Mouse (Mus musculus): ENCODE measurements around the gene Col19a1.

The Col19a1 gene

DNA sequence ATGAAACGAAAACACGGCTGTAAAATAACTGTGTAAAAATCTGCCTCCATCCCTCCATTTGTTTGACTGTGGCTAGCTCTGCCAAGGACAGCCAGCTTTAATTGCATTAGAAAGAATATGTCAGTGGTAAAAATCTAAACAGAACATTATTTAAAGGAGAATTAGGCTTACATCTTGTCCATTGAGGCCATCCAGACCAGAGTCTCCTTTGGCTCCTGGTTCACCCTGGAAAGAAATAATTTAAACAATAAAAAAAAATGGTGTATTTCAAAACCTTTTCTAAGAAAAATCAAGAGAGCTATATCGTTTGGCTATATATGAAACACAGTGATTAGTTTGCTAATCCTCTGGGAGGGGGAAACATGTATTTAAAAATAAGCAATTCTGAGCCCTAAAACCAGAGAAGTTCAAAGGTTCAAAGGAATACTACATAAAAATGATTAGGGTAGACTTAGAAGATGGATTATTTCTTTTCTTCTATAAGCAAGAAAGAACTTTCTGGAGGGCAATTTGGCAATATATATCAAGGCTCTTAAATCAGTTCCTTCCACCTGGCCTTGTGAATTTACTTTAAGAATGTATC lies 125.9 kb downstream of the Col19a1 start:
- no peak for DNase-seq (ENCODE audit: low read depth, low spot score)

- no peak for DNase-seq (ENCODE audit: low read depth, low spot score)
Observed at GRCm38 (mm10) chr1:24458015-24458414, 129.3 kb downstream of the Col19a1 start.

GRCm38 (mm10) chr1:24452572-24453269 lies 134.6 kb downstream of the Col19a1 start:
- DNase-seq (ENCODE audit: low read depth, low spot score) = no peak

DNA sequence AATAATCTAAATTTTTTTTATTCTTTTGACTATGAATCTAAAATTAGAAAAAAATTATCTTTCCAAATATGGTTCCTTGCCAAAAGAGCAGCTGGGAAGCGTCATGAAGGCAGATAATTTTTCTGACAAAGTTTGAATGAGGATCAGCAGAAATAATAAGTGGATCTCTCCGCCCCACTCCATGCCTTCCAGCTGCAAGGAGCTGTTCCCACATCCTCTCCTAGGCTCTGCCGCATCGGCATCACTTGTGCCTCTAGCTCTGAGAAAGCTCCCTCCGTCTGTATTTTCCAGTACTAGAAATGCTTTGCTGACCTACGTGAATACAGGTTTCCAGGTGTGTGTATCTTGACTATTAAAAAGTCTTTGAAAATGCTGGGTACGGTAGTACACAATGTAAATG lies 135.1 kb downstream of the Col19a1 start:
- DNase-seq (ENCODE audit: low read depth, low spot score) = no peak

DNA sequence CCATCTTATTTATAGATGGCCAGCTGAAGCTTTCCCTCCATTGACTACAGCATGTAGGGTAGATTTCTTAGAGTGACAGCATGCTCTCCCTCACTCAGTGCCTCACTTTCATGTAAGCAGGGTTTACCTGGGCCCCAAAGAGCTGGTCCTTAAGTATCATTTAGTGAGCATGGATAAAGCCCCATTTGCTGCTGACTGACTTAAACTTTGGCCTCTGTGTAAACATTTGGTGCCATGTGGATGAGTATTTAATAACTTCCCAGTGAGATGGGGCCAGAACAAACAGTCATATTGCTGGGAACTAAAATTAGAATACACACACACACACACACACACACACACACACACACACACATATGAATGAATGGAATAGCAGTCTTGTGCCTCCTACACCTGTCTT lies 149.8 kb downstream of the Col19a1 start:
- DNase-seq (ENCODE audit: low read depth, low spot score) = no peak

DNA sequence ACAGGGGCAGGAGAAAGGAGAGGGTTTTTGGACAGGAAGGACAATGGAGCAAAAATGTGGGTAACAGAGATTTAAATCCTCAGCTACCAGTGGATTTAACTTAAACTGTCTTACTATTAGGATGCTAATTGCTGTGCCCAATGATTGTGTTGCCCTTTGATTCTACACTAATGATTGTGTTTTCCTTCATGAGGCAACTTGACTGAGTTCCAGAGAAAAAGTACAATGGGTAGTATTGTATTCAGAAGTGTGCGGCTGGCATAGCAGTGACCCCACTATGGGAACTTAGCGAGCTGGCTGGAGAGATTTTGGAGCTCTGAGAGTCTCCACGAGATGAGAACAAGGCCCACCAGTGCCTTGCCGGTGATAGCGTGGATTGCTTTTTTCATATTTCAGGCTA lies 159.0 kb downstream of the Col19a1 start:
- DNase-seq (ENCODE audit: low read depth, low spot score) = no peak

DNA sequence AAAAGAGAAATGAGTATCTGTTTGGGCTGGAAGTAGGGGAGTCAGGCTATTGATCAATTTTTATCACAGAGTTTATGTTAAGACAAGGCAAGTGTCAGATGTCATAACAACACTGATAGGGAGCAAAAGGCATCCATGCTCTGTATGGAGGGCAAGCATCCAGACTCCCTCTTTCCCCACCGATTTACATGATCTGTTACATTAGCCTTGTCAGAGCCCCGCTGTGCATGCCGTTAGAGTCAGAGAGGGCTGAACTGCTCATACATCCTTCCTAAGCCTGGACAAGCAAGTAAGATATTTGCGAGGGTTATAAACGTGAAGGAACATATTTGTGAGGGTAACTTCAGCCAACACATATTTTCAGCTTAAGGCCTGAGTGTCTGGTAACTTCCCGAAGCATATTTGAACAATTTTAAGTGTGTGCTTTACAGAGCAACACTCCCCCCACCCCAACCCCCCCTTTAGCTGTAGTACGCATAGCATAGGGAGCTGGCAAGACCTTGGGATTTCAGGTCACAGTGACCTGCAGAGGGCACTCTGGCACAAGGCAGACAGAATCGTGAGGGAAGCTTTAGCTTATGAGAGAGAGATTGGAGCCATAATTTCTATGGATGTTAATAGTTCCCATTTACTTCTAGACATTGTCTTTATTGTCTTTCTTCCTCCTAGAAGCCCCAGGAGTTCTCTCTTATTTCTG lies 209.0 kb downstream of the Col19a1 start:
- DNase-seq (ENCODE audit: low read depth, low spot score) = no peak

DNA sequence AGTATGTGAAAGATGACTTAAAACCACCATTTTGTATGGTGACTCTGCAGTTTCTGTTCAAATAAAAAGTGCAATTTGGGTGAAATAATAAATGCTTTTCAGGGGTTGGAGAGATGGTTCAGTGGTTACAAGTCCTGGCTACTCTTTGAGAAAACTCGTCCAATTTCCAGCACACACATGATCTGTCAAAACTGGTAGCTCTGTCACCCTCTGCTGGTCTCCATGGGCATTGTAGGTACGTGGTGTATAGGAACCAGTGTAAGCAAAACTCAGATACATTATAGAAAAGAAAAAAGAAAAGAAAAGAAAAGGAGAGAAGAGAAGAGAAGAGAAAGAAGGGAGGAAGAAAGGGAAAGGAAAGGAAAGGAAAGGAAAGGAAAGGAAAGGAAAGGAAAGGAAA lies 212.4 kb downstream of the Col19a1 start:
- no peak for DNase-seq (ENCODE audit: low read depth, low spot score)

DNA sequence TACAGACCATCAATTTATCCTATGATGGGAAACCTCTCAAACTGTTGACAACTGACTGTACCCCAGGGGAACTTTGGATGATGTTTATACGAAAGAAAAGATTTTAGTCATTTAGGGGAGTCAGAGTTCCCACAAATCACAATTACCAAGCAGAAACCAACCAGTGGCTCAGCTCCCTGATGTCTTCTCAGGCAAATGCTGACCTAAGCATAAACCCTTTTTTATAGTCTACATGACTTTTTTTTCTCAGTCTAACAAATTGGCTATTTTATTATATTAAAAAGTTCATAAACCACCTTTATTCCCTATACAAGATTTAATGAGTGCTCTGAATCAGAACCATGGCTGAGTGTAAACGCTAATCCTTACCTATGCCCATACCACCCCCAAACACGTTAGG lies 213.6 kb downstream of the Col19a1 start:
- no peak for DNase-seq (ENCODE audit: low read depth, low spot score)

DNA sequence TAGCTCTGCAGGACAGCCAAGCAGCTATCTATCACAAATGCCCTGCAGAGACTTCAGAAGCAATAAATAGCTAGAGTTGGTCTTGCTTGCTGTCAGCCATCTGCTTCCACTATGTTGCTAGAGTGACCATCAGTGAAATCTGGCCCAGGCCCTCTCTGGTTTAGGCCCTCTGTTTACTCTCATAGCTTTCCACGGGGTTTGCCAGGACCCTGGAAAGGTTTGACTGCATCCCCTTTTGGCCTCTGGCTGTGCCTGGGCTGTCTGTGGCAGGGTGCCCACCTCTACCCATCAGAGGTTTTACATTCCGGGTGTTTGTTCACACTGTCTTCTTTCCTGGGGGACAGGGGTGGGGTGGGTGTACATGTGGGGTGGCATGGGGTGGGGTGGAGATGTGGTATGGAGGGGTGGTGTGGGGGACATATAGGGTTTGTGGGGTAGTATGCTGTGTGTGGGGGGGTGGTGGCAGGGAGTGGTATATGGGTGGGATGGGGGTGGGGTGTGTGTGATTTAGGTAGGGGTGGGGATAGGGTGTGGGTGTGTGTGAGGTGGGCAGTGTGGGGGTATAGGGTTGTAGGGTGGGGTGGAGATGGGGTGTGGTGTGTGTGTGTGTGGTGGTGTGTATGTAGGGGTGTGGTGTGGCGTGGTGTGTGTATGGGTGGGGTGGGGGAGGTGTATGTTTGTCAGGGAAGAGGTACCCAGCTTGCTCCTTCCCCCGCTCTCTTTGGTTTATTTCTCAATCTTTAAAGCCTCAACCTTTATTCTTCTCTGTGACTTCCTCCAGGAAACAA lies 214.6 kb downstream of the Col19a1 start:
- no peak for DNase-seq (ENCODE audit: low read depth, low spot score)

DNA sequence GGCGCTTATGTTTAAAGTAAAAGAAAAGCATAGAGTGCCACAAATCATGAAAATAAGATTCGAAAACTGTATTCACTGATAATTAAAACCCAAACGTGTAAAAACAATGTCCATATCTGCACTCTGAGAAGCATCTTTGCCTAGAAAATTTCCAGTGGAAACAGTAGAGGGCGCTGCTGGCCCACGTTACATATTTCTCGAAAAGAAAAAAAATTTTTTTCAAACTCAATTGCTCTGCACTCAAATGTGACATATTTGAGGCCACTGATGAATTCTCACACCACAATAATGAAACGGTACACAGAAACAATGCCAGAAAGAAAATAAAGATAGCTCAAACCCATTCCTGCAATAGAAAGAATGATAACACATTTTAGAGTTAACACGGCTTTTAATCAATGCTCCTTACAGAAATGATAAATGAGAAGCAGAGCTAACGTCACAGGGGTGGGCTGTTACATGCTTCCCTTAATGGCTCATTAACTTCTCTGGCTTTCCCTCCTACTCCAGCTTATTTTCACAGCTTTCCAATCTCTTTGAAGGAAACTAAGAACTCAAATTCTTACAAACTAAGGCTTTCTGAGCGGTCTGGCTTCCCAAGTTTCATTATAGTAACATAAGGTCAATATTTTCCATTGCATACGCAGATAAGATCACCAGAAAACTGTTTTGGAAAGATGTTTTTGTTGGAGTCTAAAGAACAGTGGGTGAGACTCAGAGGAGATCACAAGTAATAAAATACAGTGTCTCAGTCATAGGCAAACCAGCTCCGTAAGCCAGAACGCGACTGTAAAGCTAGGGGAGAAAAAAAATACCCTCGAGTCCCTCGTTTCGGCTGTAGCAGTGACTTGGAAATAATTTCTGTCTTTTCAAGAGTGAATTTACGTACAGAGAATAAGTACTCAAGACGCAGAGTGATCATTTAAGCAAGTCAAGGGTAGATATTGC lies 219.4 kb downstream of the Col19a1 start:
- no peak for DNase-seq (ENCODE audit: low read depth, low spot score)

- no peak for DNase-seq (ENCODE audit: low read depth, low spot score)
Observed at GRCm38 (mm10) chr1:24364775-24365174, 222.5 kb downstream of the Col19a1 start.

DNA sequence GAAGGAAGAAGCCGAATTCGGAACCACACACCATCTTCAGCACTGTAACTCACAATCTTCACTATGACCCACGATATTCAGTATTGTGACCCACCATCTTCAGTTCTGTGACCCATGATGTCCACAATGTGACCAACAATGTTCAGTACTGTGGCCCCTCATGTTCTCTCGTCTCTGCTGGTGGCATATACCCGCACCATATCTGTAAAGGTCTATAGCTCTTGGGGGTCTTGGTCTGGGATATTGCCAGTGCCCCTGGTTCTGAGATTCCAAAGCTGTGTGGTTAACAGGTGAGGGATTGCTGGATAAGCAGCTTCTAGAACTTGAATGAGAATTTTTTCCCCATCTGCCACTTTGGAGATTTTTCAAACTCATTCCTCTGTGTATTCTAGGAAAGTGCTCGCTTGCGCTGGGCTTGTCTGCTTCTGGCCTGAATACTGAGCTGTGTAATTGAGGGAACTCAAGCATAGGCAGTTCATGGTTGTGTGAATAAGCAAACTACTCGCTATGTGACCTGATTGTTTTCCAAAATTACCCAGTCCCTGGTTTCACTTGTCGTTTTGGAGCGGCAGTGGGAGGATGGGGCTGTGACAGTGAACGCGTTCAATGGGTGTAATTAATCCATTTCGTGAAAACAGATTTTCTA lies 225.2 kb downstream of the Col19a1 start:
- DNase-seq (ENCODE audit: low read depth, low spot score) = no peak

GRCm38 (mm10) chr1:24349462-24350217 lies 237.6 kb downstream of the Col19a1 start:
- DNase-seq (ENCODE audit: low read depth, low spot score) = no peak

DNA sequence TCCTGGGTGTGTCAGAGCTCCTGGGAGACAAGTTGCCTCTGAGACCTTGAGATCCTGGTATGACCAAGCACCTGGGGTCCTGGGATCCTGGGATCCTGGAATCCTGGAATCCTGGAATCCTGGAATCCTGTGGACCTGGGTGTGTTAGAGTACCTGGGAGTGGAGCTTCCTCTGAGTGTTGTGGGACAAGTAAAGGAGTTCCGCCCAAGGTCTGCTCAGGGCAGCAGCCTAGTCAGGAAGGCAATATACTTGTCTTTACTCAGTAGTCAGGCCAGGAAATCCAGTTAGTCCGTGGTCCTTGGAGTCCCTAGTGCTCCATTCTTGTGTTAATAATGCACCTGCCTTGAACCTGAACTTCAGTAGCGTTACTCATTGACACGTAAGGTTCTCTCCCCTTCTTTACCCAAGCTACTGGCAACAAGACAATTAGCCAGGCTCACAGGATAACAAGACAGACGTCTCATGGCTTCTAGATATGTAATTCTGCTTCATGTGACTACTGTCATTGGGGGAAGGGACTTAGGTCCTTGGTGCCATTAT lies 239.6 kb downstream of the Col19a1 start:
- no peak for DNase-seq (ENCODE audit: low read depth, low spot score)

- no peak for DNase-seq (ENCODE audit: low read depth, low spot score)
Observed at GRCm38 (mm10) chr1:24337556-24338275, 249.6 kb downstream of the Col19a1 start.

DNA sequence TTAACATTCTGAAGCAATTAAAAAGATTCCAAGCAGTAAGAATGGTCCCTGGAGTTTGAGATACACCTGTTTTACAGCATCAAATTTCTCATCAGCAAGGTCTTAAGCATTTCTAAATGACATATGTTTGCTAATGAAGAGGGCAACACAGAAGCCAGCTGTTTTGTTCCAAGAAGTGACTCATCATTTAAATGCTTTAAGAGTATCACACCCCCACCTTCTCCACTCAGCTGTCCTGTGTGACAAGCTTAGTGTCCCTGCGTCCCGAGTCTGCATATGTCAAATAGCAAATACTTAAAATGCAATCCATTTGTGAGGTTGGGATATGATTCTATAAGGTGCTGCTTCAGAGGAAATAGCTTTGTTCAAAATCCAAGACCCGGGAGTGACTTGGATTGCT lies 251.2 kb downstream of the Col19a1 start:
- DNase-seq (ENCODE audit: low read depth, low spot score) = no peak

- no peak for DNase-seq (ENCODE audit: low read depth, low spot score)
Observed at GRCm38 (mm10) chr1:24316961-24317589, 270.2 kb downstream of the Col19a1 start.
